Comparison of ENCODE assay signal across 12 mouse cellular contexts in genomic region chr11:98455484-98455883, GRCm38 (mm10). TPM values are rescaled to one million over a fixed set of nuclear protein-coding genes. Genes with fewer than 3 reads are reported as not detected.
DNase-seq lines count a peak whose midpoint lies in the region; ATAC-seq and TF ChIP-seq lines count a peak whose summit lies in the region.
"Had no signal": no experiment of that assay in that cellular context is flagged by ENCODE, and none has a peak within 500 bp of the region (broad histone marks: within the 10 kb centered on the region; RNA-seq: fewer than 3 reads in every experiment).

No protein-coding gene starts in this region.

- intact Hi-C loops in left cerebral cortex, adult 2 months (cut with DNase I), result loop anchor here (5.0 kb wide), 1 partner anchor 208 kb away; no protein-coding TSS in a partner anchor

- H3K4me1 ChIP-seq in bone marrow, adult 2 months (ENCODE audit: control insufficient read depth, insufficient read depth, low read length), result no peaks in the 10 kb centered on the region; the same call in 1 of the 2 replicates

- TF ChIP-seq CTCF in left cerebral cortex, adult 2 months (IDR thresholded peaks at IDR 0.05), result peak; percentile 12
- TF ChIP-seq CTCF in bone marrow, adult 2 months (IDR thresholded peaks at IDR 0.05; ENCODE audit: control insufficient read depth, insufficient read depth, low read length), result peak; percentile 39; the same call in 1 of the 2 replicates

- 81% methylated on average over 4 of the region's 4 CpGs for WGBS in bone marrow, adult 2 months

- no peak for TF ChIP-seq POLR2A in bone marrow, adult 2 months (IDR thresholded peaks at IDR 0.05; ENCODE audit: borderline replicate concordance, control insufficient read depth, low read depth, low read length)

- no peak overlapping the region for H3K27ac ChIP-seq in left cerebral cortex, adult 2 months
- no peak overlapping the region for H3K27ac ChIP-seq in bone marrow, adult 2 months (ENCODE audit: control insufficient read depth, insufficient read depth, low read depth, low read length, poor library complexity)
- H3K27ac ChIP-seq: embryonic facial prominence, embryonic 15.5 days; hindbrain, embryonic 10.5 days had no signal

- ATAC-seq in CD4-positive, CD25-positive, alpha-beta regulatory T cell, adult 4 months, result no peak
- no peak for ATAC-seq in inflammation-experienced regulatory T-cells, adult 6 months

- peak; percentile 64 for DNase-seq in CD4-positive, CD25-positive, alpha-beta regulatory T cell, adult 2 months (ENCODE audit: low read depth, low spot score)
- DNase-seq in left cerebral cortex, adult 2 months (ENCODE audit: extremely low spot score in 1 of 2, low spot score in 2 of 2), result no peak
- no peak for DNase-seq in left cerebral cortex, adult 8-10 months (ENCODE audit: low spot score in 2 of 2)
- DNase-seq in A20 (ENCODE audit: low read depth, low spot score), result peak; percentile 78
- no peak for DNase-seq in adrenal gland, postnatal 36 days
- DNase-seq: kidney, postnatal 25 days; midbrain, embryonic 14.5 days had no signal

- no peak overlapping the region for H3K4me3 ChIP-seq in left cerebral cortex, adult 2 months
- H3K4me3 ChIP-seq in bone marrow, adult 2 months (replicated peaks; ENCODE audit: control insufficient read depth, low read depth, low read length), result no peak overlapping the region
- H3K4me3 ChIP-seq: embryonic facial prominence, embryonic 15.5 days; hindbrain, embryonic 10.5 days had no signal

RNA-seq across cellular contexts. Expression of gene Grb7, which starts 9.3 kb away (rescaled TPM):
- 1 to 10 TPM; 3.6 to 6.2 TPM for polyA plus RNA-seq in CD4-positive, CD25-positive, alpha-beta regulatory T cell, adult 4 months (2017; shearing (Covaris generic))
- total RNA-seq in left cerebral cortex, adult 2 months (2021), result 1 to 10 TPM; 2.0 to 2.5 TPM
- 1 to 10 TPM; 3.6 to 5.1 (median 4.7) TPM for total RNA-seq in left cerebral cortex, adult 8-10 months (2022)
- polyA plus RNA-seq in bone marrow, adult 2 months (2011; ENCODE audit: insufficient read depth, insufficient read length, low replicate concordance, missing spikeins), result 0.85 TPM in 1 of 2 replicates, not detected in the other
- 1 to 10 TPM; 1.2 to 3.1 (median 2.1) TPM for polyA plus RNA-seq in inflammation-experienced regulatory T-cells, adult 6 months (2017; shearing (Covaris generic))
- not detected for total RNA-seq in adrenal gland, postnatal 36 days (2021)

RNA-seq across cellular contexts. Expression of gene Mien1, which starts 16.7 kb away (rescaled TPM):
- polyA plus RNA-seq in CD4-positive, CD25-positive, alpha-beta regulatory T cell, adult 4 months (2017; shearing (Covaris generic)), result 100 to 1,000 TPM; 150 to 155 TPM
- total RNA-seq in left cerebral cortex, adult 2 months (2021), result 100 to 1,000 TPM; 100 to 106 TPM
- total RNA-seq in left cerebral cortex, adult 8-10 months (2022), result 100 to 1,000 TPM in 2 of 4 experiments, 10 to 100 TPM in 2; 93.7 to 114 (median 102) TPM
- 25.3 and 33.9 TPM in 2 replicates for polyA plus RNA-seq in bone marrow, adult 2 months (2011; ENCODE audit: insufficient read depth, insufficient read length, low replicate concordance, missing spikeins)
- 100 to 1,000 TPM; 148 to 198 (median 167) TPM for polyA plus RNA-seq in inflammation-experienced regulatory T-cells, adult 6 months (2017; shearing (Covaris generic))
- 10 to 100 TPM; 84.0 to 84.2 TPM for total RNA-seq in adrenal gland, postnatal 36 days (2021)

RNA-seq across cellular contexts. Expression of gene Erbb2, which starts 43.2 kb away (rescaled TPM):
- polyA plus RNA-seq in CD4-positive, CD25-positive, alpha-beta regulatory T cell, adult 4 months (2017; shearing (Covaris generic)), result under 1 TPM; 0.07 to 0.23 TPM
- total RNA-seq in left cerebral cortex, adult 2 months (2021), result 1 to 10 TPM; 1.8 to 1.9 TPM
- 1 to 10 TPM; 2.0 to 2.6 (median 2.3) TPM for total RNA-seq in left cerebral cortex, adult 8-10 months (2022)
- 0.97 and 2.4 TPM in 2 replicates for polyA plus RNA-seq in bone marrow, adult 2 months (2011; ENCODE audit: insufficient read depth, insufficient read length, low replicate concordance, missing spikeins)
- polyA plus RNA-seq in inflammation-experienced regulatory T-cells, adult 6 months (2017; shearing (Covaris generic)), result under 1 TPM in 2 of 3 experiments, not detected in 1; 0.13 to 0.68 TPM
- 1 to 10 TPM; 4.2 to 4.7 TPM for total RNA-seq in adrenal gland, postnatal 36 days (2021)

RNA-seq across cellular contexts. Expression of gene Pgap3, which starts 55.2 kb away (rescaled TPM):
- 10 to 100 TPM in 1 of 2 experiments, 1 to 10 TPM in 1; 6.7 to 11.6 TPM for polyA plus RNA-seq in CD4-positive, CD25-positive, alpha-beta regulatory T cell, adult 4 months (2017; shearing (Covaris generic))
- total RNA-seq in left cerebral cortex, adult 2 months (2021), result 10 to 100 TPM; 10.2 to 11.9 TPM
- total RNA-seq in left cerebral cortex, adult 8-10 months (2022), result 10 to 100 TPM in 2 of 4 experiments, 1 to 10 TPM in 2; 8.5 to 11.1 (median 9.9) TPM
- polyA plus RNA-seq in bone marrow, adult 2 months (2011; ENCODE audit: insufficient read depth, insufficient read length, low replicate concordance, missing spikeins), result 2.4 and 2.7 TPM in 2 replicates
- 1 to 10 TPM; 7.0 to 8.2 (median 7.2) TPM for polyA plus RNA-seq in inflammation-experienced regulatory T-cells, adult 6 months (2017; shearing (Covaris generic))
- 1 to 10 TPM; 4.4 to 7.2 TPM for total RNA-seq in adrenal gland, postnatal 36 days (2021)

Comparison
In these comparisons a context has a peak if more than half of its experiments do, and no peak if none do; other contexts are left out.
1. DNase-seq: peak in CD4-positive, CD25-positive, alpha-beta regulatory T cell, adult 2 months (single experiment) and A20 (single experiment); none in left cerebral cortex, adult 2 months (0 of 2), left cerebral cortex, adult 8-10 months (0 of 2) and adrenal gland, postnatal 36 days (0 of 2).